Mouse (Mus musculus): ENCODE data around the gene Gucy2e.

Gucy2e gene

DNA sequence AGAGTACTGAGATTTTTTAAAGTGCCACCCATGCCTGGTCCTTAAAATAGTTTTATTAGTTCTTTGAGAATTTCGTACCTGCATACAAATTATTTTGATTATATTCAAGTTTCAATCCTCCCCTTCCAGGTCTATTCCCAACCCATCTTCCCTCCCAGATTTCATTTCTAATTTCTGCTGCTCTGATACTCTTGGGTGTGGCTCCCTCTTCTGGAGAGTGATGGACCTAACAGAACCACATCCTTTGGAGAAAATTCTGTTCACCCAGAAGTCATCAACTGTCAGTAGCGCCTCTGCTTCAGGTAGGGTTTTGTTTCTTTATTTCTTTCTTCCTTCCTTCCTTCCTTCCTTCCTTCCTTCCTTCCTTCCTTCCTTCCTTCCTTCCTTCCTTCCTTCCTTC, 8.1 kb upstream of the Gucy2e start:
- intact Hi-C loops (cut with DNase I) = loop anchor here (1.0 kb wide), 1 partner anchor 52 kb away; no protein-coding TSS in a partner anchor

GRCm38 (mm10) chr11:69236061-69236925, 543 bp downstream of the Gucy2e start:
- intact Hi-C loops (cut with DNase I) = no loop called here

GRCm38 (mm10) chr11:69235285-69236060, 1.4 kb downstream of the Gucy2e start:
- intact Hi-C loops (cut with DNase I) = no loop called here

DNA sequence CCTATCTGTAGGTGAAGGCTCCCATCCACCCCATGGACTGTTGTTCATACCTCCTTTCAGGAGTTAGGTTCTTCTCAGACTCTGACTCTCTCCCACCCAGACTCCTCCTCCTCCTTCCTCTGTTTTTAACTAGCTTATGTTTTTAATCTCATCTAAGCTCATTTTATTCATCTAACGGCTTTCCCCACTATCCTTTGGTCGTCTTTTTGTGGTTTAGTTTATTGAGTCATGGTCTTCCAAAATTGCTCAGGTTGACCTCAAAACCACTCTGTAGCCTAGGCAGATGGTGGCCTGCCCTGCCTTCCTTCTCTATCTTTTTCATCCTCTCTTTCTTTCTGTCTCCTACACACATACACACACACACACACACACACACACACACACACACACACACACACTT, 3.7 kb downstream of the Gucy2e start:
- intact Hi-C loops (cut with DNase I) = no loop called here

- intact Hi-C loops (cut with DNase I) = no loop called here
Observed at GRCm38 (mm10) chr11:69230420-69230819, 6.4 kb downstream of the Gucy2e start.

DNA sequence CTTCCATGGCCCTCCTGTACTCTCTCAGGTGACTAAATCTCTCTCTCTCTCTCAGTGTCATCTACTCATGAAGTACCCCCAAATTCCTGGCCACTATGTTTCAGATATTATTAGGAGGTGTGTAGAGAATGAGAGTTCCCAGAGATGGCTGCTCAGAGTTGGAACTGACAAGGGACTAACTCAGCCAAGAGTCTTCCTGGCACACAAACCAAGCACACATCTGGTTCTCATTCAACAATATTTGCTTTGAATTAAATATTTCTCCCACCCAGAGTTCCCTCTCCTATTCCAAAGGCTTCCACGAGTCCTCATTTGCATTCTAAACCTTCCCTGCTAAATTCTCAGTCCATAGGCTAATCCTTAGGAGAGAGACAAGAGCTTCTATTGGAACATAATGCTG, 11.1 kb downstream of the Gucy2e start:
- intact Hi-C loops (cut with DNase I) = no loop called here

- intact Hi-C loops (cut with DNase I) = no loop called here
Observed at GRCm38 (mm10) chr11:69223101-69223500, 13.7 kb downstream of the Gucy2e start.

DNA sequence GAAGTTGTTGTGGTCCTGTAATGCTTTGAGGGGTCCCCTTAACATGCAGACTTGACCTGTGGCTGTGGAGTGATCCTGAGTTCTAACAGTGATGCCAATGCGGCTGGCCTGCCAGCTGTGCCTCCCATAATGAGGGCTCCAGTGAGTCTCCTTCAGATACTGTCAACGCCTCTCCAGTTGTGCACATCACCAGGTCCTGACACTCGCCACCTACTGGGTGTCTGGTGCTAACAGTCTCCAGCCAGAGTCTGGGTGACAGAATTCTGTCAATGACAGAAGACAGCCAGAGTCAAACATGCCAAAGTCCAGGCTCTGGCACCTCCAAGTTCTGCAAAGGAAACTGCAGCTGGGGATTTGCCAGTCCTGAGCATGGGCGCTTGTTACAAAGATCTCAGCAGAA, 15.8 kb downstream of the Gucy2e start:
- intact Hi-C loops (cut with DNase I) = no loop called here

DNA sequence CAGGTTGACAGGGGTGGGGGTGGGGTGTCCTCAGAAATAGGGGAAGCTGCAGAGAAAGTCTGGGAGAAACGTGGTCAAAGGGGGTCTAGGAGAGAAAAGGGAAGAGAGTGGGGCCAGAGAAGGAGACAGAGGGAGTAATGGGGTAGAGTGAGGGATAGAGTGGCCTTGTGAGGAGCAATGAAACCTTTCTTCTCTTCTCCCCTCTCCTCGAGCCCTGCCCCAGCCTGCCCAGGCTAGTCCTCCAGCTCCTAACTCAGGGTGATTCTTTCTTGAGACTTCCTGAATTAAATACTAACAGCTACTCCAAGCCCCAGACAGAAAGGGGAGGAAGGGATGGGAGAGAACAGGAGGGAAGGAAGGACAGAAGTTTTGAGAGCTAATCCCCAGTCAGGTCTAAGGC, 18.2 kb downstream of the Gucy2e start:
- intact Hi-C loops (cut with DNase I) = no loop called here

GRCm38 (mm10) chr11:69217411-69217810, 19.4 kb downstream of the Gucy2e start:
- intact Hi-C loops (cut with DNase I) = no loop called here

GRCm38 (mm10) chr11:69211431-69211830, 25.4 kb downstream of the Gucy2e start:
- intact Hi-C loops (cut with DNase I) = no loop called here

- intact Hi-C loops (cut with DNase I) = no loop called here
Observed at GRCm38 (mm10) chr11:69202469-69203230, 34.2 kb downstream of the Gucy2e start.

DNA sequence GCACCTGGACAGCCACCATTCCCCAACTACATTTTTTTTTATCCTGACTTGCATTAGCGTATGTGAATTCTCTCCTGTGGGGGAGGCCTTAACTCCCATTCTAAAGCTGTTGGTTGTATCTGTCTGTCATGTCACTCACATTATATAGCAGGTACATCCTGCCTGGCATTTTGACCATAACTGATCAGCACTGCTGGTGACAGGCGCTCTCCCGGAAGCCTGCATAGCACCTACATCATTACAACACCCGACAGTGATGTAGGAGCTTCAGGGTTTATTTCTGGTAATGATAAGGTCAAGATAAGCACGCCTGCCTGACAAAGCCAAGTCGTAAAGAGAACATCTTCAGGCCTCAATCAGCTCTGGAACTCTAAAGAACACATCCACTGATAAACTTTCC, 36.6 kb downstream of the Gucy2e start:
- intact Hi-C loops (cut with DNase I) = no loop called here

DNA sequence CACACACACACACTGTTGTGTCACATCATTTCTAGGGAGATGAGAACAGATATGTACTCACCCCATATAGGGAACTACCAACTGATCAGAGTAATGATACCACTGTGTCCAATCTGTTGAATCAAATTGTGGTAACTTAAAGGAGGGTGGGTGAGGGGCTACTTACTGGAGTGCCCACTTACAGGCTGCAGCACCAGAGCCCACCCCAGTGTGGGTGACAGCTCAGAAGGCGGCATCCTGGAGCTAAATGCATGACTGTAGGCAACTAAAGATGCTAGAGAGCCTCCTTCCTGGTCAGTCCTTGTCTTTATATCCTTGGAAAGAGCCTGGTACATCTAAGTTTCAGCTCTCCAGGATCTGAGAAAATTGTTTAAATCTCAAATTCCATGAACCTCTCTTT, 37.6 kb downstream of the Gucy2e start:
- intact Hi-C loops (cut with DNase I) = no loop called here

DNA sequence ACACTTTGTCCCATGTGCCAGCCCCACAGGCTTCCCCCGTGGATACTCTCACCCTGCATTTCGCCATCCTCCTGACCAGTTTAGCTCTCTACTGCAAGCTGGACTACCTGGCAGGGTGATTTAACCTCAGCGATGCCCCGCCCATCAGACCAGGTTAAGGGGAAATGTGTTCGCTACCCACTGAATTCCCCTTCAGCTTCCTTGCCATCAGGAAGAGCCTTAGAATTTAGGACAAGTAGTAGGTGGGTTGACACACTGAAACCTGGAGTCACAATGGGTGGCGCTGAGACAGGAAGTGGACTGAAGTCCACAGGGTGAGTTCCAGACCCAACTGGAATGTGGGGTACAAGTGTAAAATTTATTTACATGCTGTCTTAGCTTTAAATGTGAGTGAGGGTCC, 39.1 kb downstream of the Gucy2e start, which contains the start of gene Alox8:
Alox8 (minus strand) TSS at position 101 of the 400 bp plus-strand sequence.
- intact Hi-C loops (cut with DNase I) = no loop called here

DNA sequence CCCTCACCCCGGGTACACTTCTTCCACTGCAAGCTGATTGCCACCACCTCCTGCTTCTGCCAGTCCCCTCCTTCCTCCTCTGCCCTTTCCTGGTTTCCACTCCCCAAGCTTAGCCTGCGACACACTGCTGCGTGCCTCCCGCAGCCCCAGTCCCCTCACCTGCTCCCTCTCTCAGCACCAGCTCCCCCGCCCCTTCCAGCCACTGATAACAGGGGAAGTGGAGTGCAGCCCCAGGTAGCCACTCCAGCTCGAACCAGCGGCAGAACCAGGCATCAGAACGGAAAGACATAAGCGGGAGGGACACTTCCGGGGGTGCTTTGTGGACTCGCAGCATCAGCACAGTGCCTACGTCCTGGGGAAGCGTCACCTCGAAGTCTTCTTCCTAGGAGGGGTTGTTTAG, 39.6 kb downstream of the Gucy2e start:
- intact Hi-C loops (cut with DNase I) = no loop called here

DNA sequence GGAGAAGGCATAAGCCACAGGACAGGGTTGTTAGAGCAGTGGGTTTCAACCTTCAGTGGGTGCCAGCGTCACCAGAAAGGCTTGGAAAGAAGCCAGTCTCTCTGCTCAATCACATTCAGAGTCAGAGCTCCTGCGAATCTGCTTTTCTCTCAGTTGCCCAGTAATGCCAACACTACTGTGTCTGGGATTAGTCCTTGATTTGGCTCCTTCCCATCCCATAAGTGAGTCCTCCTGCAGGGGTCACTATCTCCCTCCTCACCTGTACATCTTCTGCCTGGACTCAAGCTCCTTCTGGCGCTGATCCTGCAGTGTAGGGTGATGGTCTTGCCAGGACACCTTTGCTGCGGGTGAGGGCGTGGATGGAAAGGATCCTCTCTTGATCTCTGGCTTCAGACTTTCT, 40.1 kb downstream of the Gucy2e start:
- intact Hi-C loops (cut with DNase I) = no loop called here

DNA sequence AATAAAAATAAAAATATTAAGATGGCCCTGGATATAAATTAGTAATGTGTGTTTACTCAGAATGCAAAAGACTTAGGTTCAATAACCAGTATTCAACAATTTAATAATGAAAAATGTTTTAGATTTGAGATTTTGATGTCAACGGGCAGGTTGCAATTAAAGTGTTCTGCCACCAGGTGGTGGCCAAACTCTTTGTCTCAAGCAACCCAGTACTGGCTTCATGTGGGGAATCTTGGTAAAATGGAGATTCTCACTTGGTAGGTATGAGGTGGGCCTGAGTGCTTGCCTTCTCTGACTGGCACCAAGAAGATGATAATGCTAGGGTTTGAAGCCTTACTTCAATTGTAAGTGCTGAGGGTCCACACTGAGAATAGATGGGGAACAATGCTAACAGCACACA, 44.0 kb downstream of the Gucy2e start:
- intact Hi-C loops (cut with DNase I) = loop anchor here (1.0 kb wide), 1 partner anchor 51 kb away; no protein-coding TSS in a partner anchor

DNA sequence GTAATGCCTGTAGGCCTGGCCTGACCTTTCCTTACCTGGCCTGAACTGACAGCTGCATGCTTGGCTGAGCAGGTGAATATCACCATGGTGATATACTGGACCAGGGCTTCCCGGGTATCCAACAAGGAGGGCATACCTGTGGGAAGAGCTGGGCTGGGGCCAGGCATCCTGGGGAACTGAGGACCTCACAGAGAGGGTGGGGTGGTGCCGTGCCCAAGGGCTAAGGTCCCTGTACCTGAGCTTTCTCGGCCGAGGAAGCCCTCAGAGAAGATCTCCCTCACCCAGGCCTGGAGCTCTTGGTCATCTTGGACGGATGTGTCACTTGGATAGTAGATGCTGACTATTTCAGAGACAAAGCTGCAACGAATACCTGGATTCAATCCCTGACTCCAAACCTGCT, 50.9 kb downstream of the Gucy2e start:
- intact Hi-C loops (cut with DNase I) = no loop called here

DNA sequence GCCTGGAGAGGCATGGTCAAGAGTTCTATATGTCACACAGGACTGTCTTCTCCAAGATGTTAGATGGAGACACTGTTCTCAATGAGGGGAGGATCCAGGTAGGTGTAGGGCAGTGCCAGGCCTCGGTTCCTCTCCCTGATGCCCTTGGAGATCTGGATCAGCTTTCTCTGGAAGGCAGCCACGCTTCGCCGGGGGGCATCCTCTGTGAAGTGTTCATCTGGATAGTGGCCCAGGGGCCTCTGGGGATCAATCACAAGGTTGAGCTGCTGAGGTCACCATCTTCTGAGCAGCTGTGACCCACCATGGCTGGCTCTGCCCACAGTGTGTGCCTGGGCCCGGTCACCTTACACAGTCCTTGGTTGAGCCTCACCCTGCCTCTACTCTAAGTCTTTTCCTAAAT, 51.8 kb downstream of the Gucy2e start:
- intact Hi-C loops (cut with DNase I) = no loop called here

DNA sequence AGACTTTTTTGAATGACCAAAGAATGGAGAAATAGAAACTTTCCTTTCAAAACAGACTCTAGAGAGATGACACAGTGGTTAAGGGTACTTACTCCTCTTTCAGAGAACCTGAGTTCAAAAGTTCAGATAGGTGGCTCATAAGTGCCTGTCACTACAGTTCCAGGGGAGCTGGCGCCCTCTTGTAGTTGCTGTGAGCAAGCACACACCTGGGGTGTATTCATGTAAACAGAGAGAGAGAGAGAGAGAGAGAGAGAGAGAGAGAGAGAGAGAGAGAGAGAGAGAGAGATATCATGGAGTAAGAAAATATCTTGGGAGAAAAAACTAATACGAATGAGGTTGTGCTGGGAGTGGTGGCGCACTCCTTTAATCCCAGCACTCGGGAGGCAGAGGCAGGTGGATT, 56.7 kb downstream of the Gucy2e start:
- intact Hi-C loops (cut with DNase I) = no loop called here

DNA sequence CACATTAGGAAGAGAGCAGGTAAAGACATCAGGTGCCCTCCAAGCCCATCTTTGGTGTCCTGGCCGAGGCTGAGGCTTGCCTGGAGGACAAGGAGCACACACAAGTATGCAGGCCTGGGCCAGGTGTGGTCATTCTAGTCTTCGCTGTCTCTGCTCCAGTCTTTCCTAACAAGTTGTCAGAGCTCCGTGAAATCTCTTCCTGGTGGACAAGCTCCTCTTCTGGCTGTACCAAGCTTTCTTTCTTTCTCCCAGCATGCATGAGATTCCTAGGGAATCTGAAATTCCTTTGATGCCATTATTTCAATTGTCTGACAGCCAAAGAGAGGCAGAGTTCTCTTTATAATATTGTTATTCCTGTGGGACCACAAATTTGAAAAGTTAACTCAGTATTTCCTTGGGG, 57.3 kb downstream of the Gucy2e start:
- intact Hi-C loops (cut with DNase I) = no loop called here

All from adrenal gland (tissue).